Mouse (Mus musculus) liver, adult 2 months (tissue): ENCODE measurements around the gene Glod4. TPM values are rescaled to one million over a fixed set of nuclear protein-coding genes. Genes with fewer than 3 reads are reported as not detected.

Experiments used
- DNase-seq: peaks from one replicate; pipeline ENCODE4 v3.0.0-alpha.2; 2011; ENCODE audit warnings: low read depth, low spot score; ENCODE audit errors: extremely low read depth
- H3K27ac ChIP-seq: fragments of 200-500 bp; replicated peaks from 2 replicates; pipeline ENCODE4 v1.5.1; 2012; ENCODE audit warnings: low read depth, mild to moderate bottlenecking, control low read depth, inconsistent platforms, low read length; ENCODE audit not compliant: insufficient read depth
- H3K27me3 ChIP-seq: fragments of 200-500 bp; 2 replicates; pipeline ENCODE4 v1.6.1; 2012; ENCODE audit warnings: mild to moderate bottlenecking, moderate library complexity, low read length, inconsistent platforms; ENCODE audit not compliant: control insufficient read depth, insufficient read depth
- H3K36me3 ChIP-seq: fragments of 200-500 bp; 2 replicates; pipeline ENCODE4 v1.6.1; 2012; ENCODE audit warnings: low read length, inconsistent platforms; ENCODE audit not compliant: control insufficient read depth, insufficient read depth
- H3K4me1 ChIP-seq: fragments of 200-500 bp; 2 replicates; pipeline ENCODE4 v1.6.1; 2011; ENCODE audit warnings: low read length; ENCODE audit not compliant: control insufficient read depth, insufficient read depth
- H3K4me3 ChIP-seq: fragments of 200-500 bp; 2 replicates; pipeline ENCODE4 v1.5.1; 2011; ENCODE audit warnings: low read depth, mild to moderate bottlenecking, control low read depth, low read length, moderate library complexity; ENCODE audit not compliant: insufficient read depth
- H3K79me2 ChIP-seq: fragments of 200-500 bp; 2 replicates; pipeline ENCODE4 v1.6.1; 2012; ENCODE audit warnings: inconsistent platforms, mild to moderate bottlenecking, low read length, moderate library complexity; ENCODE audit not compliant: control insufficient read depth, insufficient read depth
- H3K9ac ChIP-seq: fragments of 200-500 bp; 2 replicates; pipeline ENCODE4 v1.6.1; 2012; ENCODE audit warnings: low read depth, mild to moderate bottlenecking, control low read depth, inconsistent platforms, low read length
- CTCF ChIP-seq: fragments of 200-500 bp; IDR thresholded peaks from 2 replicates; pipeline ENCODE4 v1.5.1; 2011; ENCODE audit warnings: low read depth, low read length, control low read depth
- POLR2A ChIP-seq: fragments of 200-500 bp; IDR thresholded peaks from 2 replicates; pipeline ENCODE4 v1.6.1; 2011; ENCODE audit warnings: low read length, control low read depth; ENCODE audit not compliant: insufficient read depth; ENCODE audit errors: extremely low read depth
- WGBS: fragments of 180-500 bp; shearing (Covaris S2); methylation state at CpG from one replicate; pipeline ENCODE4 v1.1.7; 2018; 5-methylcytosine and 5-hydroxymethylcytosine counted together
- polyA plus RNA-seq: library from polyadenylated mRNA; depleted of rRNA; stranded (reverse); fragments of >200 nt; gene quantifications from 2 replicates; pipeline ENCODE4 v1.2.3, GENCODE M21; 2012
- total RNA-seq: library from RNA; depleted of rRNA; stranded (reverse); fragments of >200 nt; gene quantifications from 2 replicates; pipeline ENCODE4 v1.2.3, GENCODE M21; 2014

Gene Glod4
- total and polyA plus RNA-seq, 2 experiments = 9.8 to 56.1 TPM

- TF ChIP-seq POLR2A = no peak
- no peak for TF ChIP-seq CTCF
- WGBS = 85% methylated on average over 14 of the region's 14 CpGs
- H3K36me3 ChIP-seq = no peaks in the 10 kb centered on the region
- no peak overlapping the region for H3K9ac ChIP-seq
- H3K27me3 ChIP-seq = no peaks in the 10 kb centered on the region
- no peaks in the 10 kb centered on the region for H3K79me2 ChIP-seq
- no peak overlapping the region for H3K27ac ChIP-seq
- DNase-seq = no peak
- H3K4me1 ChIP-seq = no peaks in the 10 kb centered on the region
- H3K4me3 ChIP-seq = no peak overlapping the region
Measured at GRCm38 (mm10) chr11:76278960-76279852, 35.7 kb upstream of the Glod4 start.

GRCm38 (mm10) chr11:76272440-76272839 is 28.9 kb upstream of the Glod4 start:
- Histone ChIP-seq H3K27ac (no peak overlapping the region), H3K4me3 (no peak overlapping the region), H3K36me3 (no peaks in the 10 kb centered on the region), H3K27me3 (no peaks in the 10 kb centered on the region), H3K9ac (no peak overlapping the region), H3K4me1 (no peaks in the 10 kb centered on the region), H3K79me2 (no peaks in the 10 kb centered on the region)
- 77% methylated on average over 4 of the region's 4 CpGs for WGBS
- TF ChIP-seq CTCF (peak; percentile 20; the same call in 1 of the 2 replicates), POLR2A (no peak)
- DNase-seq = no peak

- H3K9ac ChIP-seq = no peak overlapping the region
- H3K79me2 ChIP-seq = no peaks in the 10 kb centered on the region
- TF ChIP-seq CTCF = no peak
- TF ChIP-seq POLR2A = no peak
- H3K4me3 ChIP-seq = no peak overlapping the region
- no peak overlapping the region for H3K27ac ChIP-seq
- H3K27me3 ChIP-seq = no peaks in the 10 kb centered on the region
- no peaks in the 10 kb centered on the region for H3K36me3 ChIP-seq
- no peak for DNase-seq
- no peaks in the 10 kb centered on the region for H3K4me1 ChIP-seq
- WGBS = 84% methylated on average over 6 of the region's 6 CpGs
Measured at GRCm38 (mm10) chr11:76268521-76269065, 25.1 kb upstream of the Glod4 start.

GRCm38 (mm10) chr11:76268001-76268459 is 24.5 kb upstream of the Glod4 start:
- no peak for DNase-seq
- H3K4me1 ChIP-seq = no peaks in the 10 kb centered on the region
- no peaks in the 10 kb centered on the region for H3K79me2 ChIP-seq
- TF ChIP-seq POLR2A (no peak), CTCF (no peak)
- no peak overlapping the region for H3K4me3 ChIP-seq
- no peak overlapping the region for H3K9ac ChIP-seq
- no peak overlapping the region for H3K27ac ChIP-seq
- no peaks in the 10 kb centered on the region for H3K27me3 ChIP-seq
- H3K36me3 ChIP-seq = no peaks in the 10 kb centered on the region
- 75% methylated on average over 5 of the region's 5 CpGs for WGBS

GRCm38 (mm10) chr11:76267550-76267949 is 24.0 kb upstream of the Glod4 start:
- no peak overlapping the region for H3K9ac ChIP-seq
- no peaks in the 10 kb centered on the region for H3K4me1 ChIP-seq
- no peaks in the 10 kb centered on the region for H3K79me2 ChIP-seq
- 71% methylated on average over 7 of the region's 7 CpGs for WGBS
- no peak overlapping the region for H3K4me3 ChIP-seq
- no peak for TF ChIP-seq CTCF
- TF ChIP-seq POLR2A = no peak
- no peaks in the 10 kb centered on the region for H3K27me3 ChIP-seq
- no peaks in the 10 kb centered on the region for H3K36me3 ChIP-seq
- H3K27ac ChIP-seq = no peak overlapping the region
- DNase-seq = no peak
